Mouse (Mus musculus) midbrain, embryonic 12.5 days (tissue): ENCODE results near the gene Lrrc49. TPM values are rescaled to one million over a fixed set of nuclear protein-coding genes. Genes with fewer than 3 reads are reported as not detected.

Source experiments
- ATAC-seq: fragments of 200-750 bp; cut with Nextera tagmentation; 2 replicates; pipeline ENCODE4 v1.8.0; 2017; ENCODE audit warnings: low read depth, moderate TSS enrichment, moderate library complexity; ENCODE audit not compliant: low FRiP score
- H3K27ac ChIP-seq: fragments of 300-500 bp; sonication (generic); replicated peaks from 2 replicates; pipeline ENCODE4 v1.5.1; 2016; ENCODE audit warnings: mild to moderate bottlenecking
- H3K27me3 ChIP-seq: fragments of 300-500 bp; sonication (generic); 2 replicates; pipeline ENCODE4 v1.6.1; 2016; ENCODE audit warnings: mild to moderate bottlenecking
- H3K36me3 ChIP-seq: fragments of 300-500 bp; sonication (generic); 2 replicates; pipeline ENCODE4 v1.6.1; 2016
- H3K4me1 ChIP-seq: fragments of 300-500 bp; sonication (generic); 2 replicates; pipeline ENCODE4 v1.6.1; 2016
- H3K4me2 ChIP-seq: fragments of 300-500 bp; sonication (generic); replicated peaks from 2 replicates; pipeline ENCODE4 v1.6.1; 2016; ENCODE audit warnings: mild to moderate bottlenecking, moderate library complexity
- H3K4me3 ChIP-seq: fragments of 300-500 bp; sonication (generic); 2 replicates; pipeline ENCODE4 v1.5.1; 2016; ENCODE audit warnings: mild to moderate bottlenecking
- H3K9ac ChIP-seq: fragments of 300-500 bp; sonication (generic); replicated peaks from 2 replicates; pipeline ENCODE4 v1.6.1; 2016; ENCODE audit warnings: mild to moderate bottlenecking, moderate library complexity
- H3K9me3 ChIP-seq: fragments of 300-500 bp; sonication (generic); 2 replicates; pipeline ENCODE4 v1.6.1; 2016; ENCODE audit warnings: mild to moderate bottlenecking
- WGBS: fragments of 180-500 bp; shearing (Covaris S2); methylation state at CpG from one replicate; pipeline ENCODE4 v1.1.7; 2016; 5-methylcytosine and 5-hydroxymethylcytosine counted together
- polyA plus RNA-seq: library from polyadenylated mRNA; unstranded; fragments of >200 nt; fragmentation: Nextera tagmentation; extraction: Ambion mirVana; gene quantifications from 2 replicates; pipeline ENCODE4 v1.2.1, GENCODE M21; 2016

Lrrc49 gene
- polyA plus RNA-seq, 1 experiment from 2014 or later, result 59.4 TPM

- Histone ChIP-seq H3K9me3 (no peaks in the 10 kb centered on the region), H3K4me2 (no peak overlapping the region), H3K4me1 (peaks cover under 1% of the 10 kb centered on the region; the same call in 1 of the 2 replicates), H3K27ac (no peak overlapping the region), H3K36me3 (no peaks in the 10 kb centered on the region), H3K9ac (no peak overlapping the region), H3K4me3 (no peak overlapping the region), H3K27me3 (peaks cover 13% of the 10 kb centered on the region)
- ATAC-seq, result no peak
- 83% methylated on average over 5 of the region's 5 CpGs for WGBS
Observed at GRCm38 (mm10) chr9:60527051-60527450, 160.9 kb downstream of the Lrrc49 start.

GRCm38 (mm10) chr9:60526195-60526594 is 161.8 kb downstream of the Lrrc49 start:
- no peak for ATAC-seq
- Histone ChIP-seq H3K9ac (no peak overlapping the region), H3K4me2 (no peak overlapping the region), H3K4me1 (peaks cover 8% of the 10 kb centered on the region), H3K27ac (no peak overlapping the region), H3K36me3 (no peaks in the 10 kb centered on the region), H3K27me3 (peaks cover 22% of the 10 kb centered on the region), H3K4me3 (no peak overlapping the region), H3K9me3 (no peaks in the 10 kb centered on the region)
- WGBS, result 79% methylated on average over 5 of the region's 5 CpGs

GRCm38 (mm10) chr9:60521806-60522264 is 166.1 kb downstream of the Lrrc49 start, which contains the start of gene Thsd4:
Thsd4 (minus strand) TSS chr9:60522046.
- peaks cover 48% of the 10 kb centered on the region for H3K4me1 ChIP-seq
- H3K9me3 ChIP-seq, result no peaks in the 10 kb centered on the region
- ATAC-seq, result peak; percentile 69
- WGBS, result under 1% methylated on average over 40 of the region's 51 CpGs
- H3K9ac ChIP-seq, result peak within 1 kb of the TSS; percentile 62
- no peak within 1 kb of the TSS for H3K27ac ChIP-seq
- H3K36me3 ChIP-seq, result no peaks in the 10 kb centered on the region
- H3K27me3 ChIP-seq, result peaks cover 62% of the 10 kb centered on the region
- H3K4me2 ChIP-seq, result peak within 1 kb of the TSS; percentile 84
- H3K4me3 ChIP-seq, result peak within 1 kb of the TSS; percentile 62

- Histone ChIP-seq H3K4me3 (peak overlapping the region; percentile 62), H3K9me3 (no peaks in the 10 kb centered on the region), H3K27ac (no peak overlapping the region), H3K36me3 (no peaks in the 10 kb centered on the region), H3K9ac (peak overlapping the region; percentile 62), H3K4me2 (peak overlapping the region; percentile 84), H3K27me3 (peaks cover 69% of the 10 kb centered on the region), H3K4me1 (peaks cover 48% of the 10 kb centered on the region)
- ATAC-seq, result no peak
- 39% methylated on average over 5 of the region's 5 CpGs for WGBS
Observed at GRCm38 (mm10) chr9:60521143-60521542, 166.8 kb downstream of the Lrrc49 start.

- H3K9me3 ChIP-seq, result no peaks in the 10 kb centered on the region
- H3K4me1 ChIP-seq, result peaks cover 48% of the 10 kb centered on the region
- H3K9ac ChIP-seq, result no peak overlapping the region; the same call in 1 of the 2 replicates
- H3K36me3 ChIP-seq, result no peaks in the 10 kb centered on the region; the same call in 1 of the 2 replicates
- no peak for ATAC-seq
- H3K4me2 ChIP-seq, result peak overlapping the region; percentile 84
- peaks cover 75% of the 10 kb centered on the region for H3K27me3 ChIP-seq
- 0 out of 2 replicates have a peak overlapping the region, but pooled peaks have one; percentile 42 for H3K27ac ChIP-seq
- no peak overlapping the region for H3K4me3 ChIP-seq
- 26% methylated on average over 3 of the region's 3 CpGs for WGBS
Observed at GRCm38 (mm10) chr9:60519601-60520000, 168.4 kb downstream of the Lrrc49 start.

Other genes starting within 250 kb of the Lrrc49 start
- gene Thsd4, start 166.1 kb downstream of the Lrrc49 start, polyA plus RNA-seq, result 11.9 and 12.8 TPM in 2 replicates
- gene Larp6, start 24.8 kb upstream of the Lrrc49 start, polyA plus RNA-seq, result 4.8 and 5.6 TPM in 2 replicates
- 35.7 and 42.1 TPM in 2 replicates for gene Uaca, start 106.4 kb upstream of the Lrrc49 start, polyA plus RNA-seq